Mouse (Mus musculus): Measurements from ENCODE around the gene Gm20716. TPM values are rescaled to one million over a fixed set of nuclear protein-coding genes. Genes with fewer than 3 reads are reported as not detected.
A peak's percentile ranks its signal among the peaks of the same experiment; 100 is the strongest.

Gene Gm20716
- polyA plus RNA-seq, 1 experiment from 2014 or later, result 28.5 TPM

GRCm38 (mm10) chr2:168155666-168156065 lies 74.5 kb downstream of the Gm20716 start:
- no peak for ATAC-seq (ENCODE audit: insufficient number of reproducible peaks, low FRiP score, low TSS enrichment, low read depth)

GRCm38 (mm10) chr2:168154090-168154881 lies 75.9 kb downstream of the Gm20716 start:
- H3K27me3 ChIP-seq (ENCODE audit: control insufficient read depth, insufficient read depth, low read length), result no peaks in the 10 kb centered on the region
- H3K4me2 ChIP-seq (ENCODE audit: low read depth, severe bottlenecking), result peak overlapping the region; percentile 26; the same call in 1 of the 2 replicates
- peak; percentile 88 for ATAC-seq (ENCODE audit: insufficient number of reproducible peaks, low FRiP score, low TSS enrichment, low read depth)
- H3K9ac ChIP-seq (ENCODE audit: low read length), result peak overlapping the region; percentile 43
- peaks cover 28% of the 10 kb centered on the region for H3K4me1 ChIP-seq (ENCODE audit: control insufficient read depth, insufficient read depth, low read length)
- peak overlapping the region; percentile 71 for H3K27ac ChIP-seq (replicated peaks; ENCODE audit: low read depth, low read length)
- H3K4me3 ChIP-seq (ENCODE audit: low read depth, low read length), result no peak overlapping the region
- H3K9me3 ChIP-seq (ENCODE audit: control insufficient read depth, low read length), result no peaks in the 10 kb centered on the region
- WGBS, result 21% methylated on average over 14 of the region's 14 CpGs
- peak; percentile 96 for DNase-seq (ENCODE audit: low spot score)
- no peaks in the 10 kb centered on the region for H3K36me3 ChIP-seq (ENCODE audit: control insufficient read depth, insufficient read depth, low read length)

More at GRCm38 (mm10) chr2:168155666-168156065, 74.5 kb downstream of the Gm20716 start:
- no peaks in the 10 kb centered on the region for H3K27me3 ChIP-seq (ENCODE audit: control insufficient read depth, insufficient read depth, low read length)
- no peaks in the 10 kb centered on the region for H3K9me3 ChIP-seq (ENCODE audit: control insufficient read depth, low read length)
- no peak overlapping the region for H3K27ac ChIP-seq (replicated peaks; ENCODE audit: low read depth, low read length)
- H3K9ac ChIP-seq (ENCODE audit: low read length), result no peak overlapping the region
- 94% methylated on average over 7 of the region's 7 CpGs for WGBS
- H3K4me2 ChIP-seq (ENCODE audit: low read depth, severe bottlenecking), result no peak overlapping the region
- no peaks in the 10 kb centered on the region for H3K36me3 ChIP-seq (ENCODE audit: control insufficient read depth, insufficient read depth, low read length)
- DNase-seq (ENCODE audit: low spot score), result no peak
- H3K4me1 ChIP-seq (ENCODE audit: control insufficient read depth, insufficient read depth, low read length), result peaks cover 37% of the 10 kb centered on the region
- H3K4me3 ChIP-seq (ENCODE audit: low read depth, low read length), result no peak overlapping the region

- Histone ChIP-seq H3K4me3 (ENCODE audit: low read depth, low read length) (no peak overlapping the region), H3K27ac (replicated peaks; ENCODE audit: low read depth, low read length) (no peak overlapping the region), H3K4me1 (ENCODE audit: control insufficient read depth, insufficient read depth, low read length) (peaks cover 14% of the 10 kb centered on the region), H3K4me2 (ENCODE audit: low read depth, severe bottlenecking) (no peak overlapping the region), H3K27me3 (ENCODE audit: control insufficient read depth, insufficient read depth, low read length) (no peaks in the 10 kb centered on the region), H3K9ac (ENCODE audit: low read length) (no peak overlapping the region), H3K9me3 (ENCODE audit: control insufficient read depth, low read length) (no peaks in the 10 kb centered on the region), H3K36me3 (ENCODE audit: control insufficient read depth, insufficient read depth, low read length) (no peaks in the 10 kb centered on the region)
- WGBS, result 93% methylated on average over 8 of the region's 8 CpGs
- DNase-seq (ENCODE audit: low spot score) (no peak), ATAC-seq (ENCODE audit: insufficient number of reproducible peaks, low FRiP score, low TSS enrichment, low read depth) (no peak)
Observed at GRCm38 (mm10) chr2:168149241-168149640, 80.9 kb downstream of the Gm20716 start.

GRCm38 (mm10) chr2:168147722-168148432 lies 82.3 kb downstream of the Gm20716 start:
- no peak for DNase-seq (ENCODE audit: low spot score)
- Histone ChIP-seq H3K27me3 (ENCODE audit: control insufficient read depth, insufficient read depth, low read length) (no peaks in the 10 kb centered on the region), H3K27ac (replicated peaks; ENCODE audit: low read depth, low read length) (no peak overlapping the region), H3K36me3 (ENCODE audit: control insufficient read depth, insufficient read depth, low read length) (no peaks in the 10 kb centered on the region), H3K4me3 (ENCODE audit: low read depth, low read length) (no peak overlapping the region), H3K9me3 (ENCODE audit: control insufficient read depth, low read length) (no peaks in the 10 kb centered on the region), H3K4me1 (ENCODE audit: control insufficient read depth, insufficient read depth, low read length) (peaks cover 5% of the 10 kb centered on the region; the same call in 1 of the 2 replicates), H3K9ac (ENCODE audit: low read length) (no peak overlapping the region), H3K4me2 (ENCODE audit: low read depth, severe bottlenecking) (no peak overlapping the region)
- no peak for ATAC-seq (ENCODE audit: insufficient number of reproducible peaks, low FRiP score, low TSS enrichment, low read depth)
- WGBS, result 75% methylated on average over 22 of the region's 22 CpGs

- peak; percentile 88 for ATAC-seq (ENCODE audit: insufficient number of reproducible peaks, low FRiP score, low TSS enrichment, low read depth)
- no peaks in the 10 kb centered on the region for H3K9me3 ChIP-seq (ENCODE audit: control insufficient read depth, low read length)
- peaks cover 5% of the 10 kb centered on the region; the same call in 1 of the 2 replicates for H3K4me1 ChIP-seq (ENCODE audit: control insufficient read depth, insufficient read depth, low read length)
- H3K36me3 ChIP-seq (ENCODE audit: control insufficient read depth, insufficient read depth, low read length), result no peaks in the 10 kb centered on the region
- H3K4me2 ChIP-seq (ENCODE audit: low read depth, severe bottlenecking), result no peak overlapping the region
- WGBS, result 28% methylated on average over 2 of the region's 2 CpGs
- no peak overlapping the region for H3K4me3 ChIP-seq (ENCODE audit: low read depth, low read length)
- DNase-seq (ENCODE audit: low spot score), result peak; percentile 76
- H3K27ac ChIP-seq (replicated peaks; ENCODE audit: low read depth, low read length), result peak overlapping the region; percentile 70
- no peak overlapping the region for H3K9ac ChIP-seq (ENCODE audit: low read length)
- H3K27me3 ChIP-seq (ENCODE audit: control insufficient read depth, insufficient read depth, low read length), result no peaks in the 10 kb centered on the region
Observed at GRCm38 (mm10) chr2:168145437-168145836, 84.7 kb downstream of the Gm20716 start.

- Histone ChIP-seq H3K4me3 (ENCODE audit: low read depth, low read length) (no peak overlapping the region), H3K9me3 (ENCODE audit: control insufficient read depth, low read length) (no peaks in the 10 kb centered on the region), H3K4me1 (ENCODE audit: control insufficient read depth, insufficient read depth, low read length) (peaks cover 5% of the 10 kb centered on the region; the same call in 1 of the 2 replicates), H3K27ac (replicated peaks; ENCODE audit: low read depth, low read length) (no peak overlapping the region), H3K4me2 (ENCODE audit: low read depth, severe bottlenecking) (no peak overlapping the region), H3K9ac (ENCODE audit: low read length) (no peak overlapping the region), H3K27me3 (ENCODE audit: control insufficient read depth, insufficient read depth, low read length) (no peaks in the 10 kb centered on the region), H3K36me3 (ENCODE audit: control insufficient read depth, insufficient read depth, low read length) (no peaks in the 10 kb centered on the region)
- DNase-seq (ENCODE audit: low spot score) (no peak), ATAC-seq (ENCODE audit: insufficient number of reproducible peaks, low FRiP score, low TSS enrichment, low read depth) (no peak)
- 64% methylated on average over 5 of the region's 5 CpGs for WGBS
Observed at GRCm38 (mm10) chr2:168143794-168144193, 86.4 kb downstream of the Gm20716 start.

GRCm38 (mm10) chr2:168137161-168137560 lies 93.0 kb downstream of the Gm20716 start:
- H3K36me3 ChIP-seq (ENCODE audit: control insufficient read depth, insufficient read depth, low read length), result no peaks in the 10 kb centered on the region
- ATAC-seq (ENCODE audit: insufficient number of reproducible peaks, low FRiP score, low TSS enrichment, low read depth), result no peak
- H3K4me2 ChIP-seq (ENCODE audit: low read depth, severe bottlenecking), result no peak overlapping the region
- H3K9me3 ChIP-seq (ENCODE audit: control insufficient read depth, low read length), result no peaks in the 10 kb centered on the region
- H3K27me3 ChIP-seq (ENCODE audit: control insufficient read depth, insufficient read depth, low read length), result no peaks in the 10 kb centered on the region
- H3K4me1 ChIP-seq (ENCODE audit: control insufficient read depth, insufficient read depth, low read length), result no peaks in the 10 kb centered on the region
- WGBS, result 77% methylated on average over 15 of the region's 15 CpGs
- no peak overlapping the region for H3K4me3 ChIP-seq (ENCODE audit: low read depth, low read length)
- H3K27ac ChIP-seq (replicated peaks; ENCODE audit: low read depth, low read length), result no peak overlapping the region
- H3K9ac ChIP-seq (ENCODE audit: low read length), result no peak overlapping the region
- DNase-seq (ENCODE audit: low spot score), result no peak
